11 mouse cellular contexts compared by ENCODE assay signal in the genomic region with DNA sequence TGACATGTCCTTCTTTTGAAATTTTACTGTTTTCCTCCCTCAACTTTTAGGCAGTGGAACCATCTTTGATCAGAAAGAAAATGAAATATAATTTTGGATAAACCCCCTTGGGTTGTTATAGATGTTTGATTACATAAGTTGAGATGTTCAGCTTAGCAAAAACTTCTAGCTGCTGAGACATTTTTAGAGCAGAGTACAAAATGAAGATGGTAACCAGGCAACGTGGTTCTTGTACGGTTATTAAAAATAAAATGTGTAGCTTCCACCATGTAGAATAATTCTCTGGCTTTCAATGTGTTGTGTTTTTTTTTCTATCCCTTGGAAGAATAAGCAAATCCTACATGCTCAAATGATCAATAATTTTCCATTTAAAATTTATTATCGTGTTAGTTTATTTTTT.
"Had no signal": no experiment of that assay in that cellular context is flagged by ENCODE, and none has a peak within 500 bp of the region (broad histone marks: within the 10 kb centered on the region; RNA-seq: fewer than 3 reads in every experiment).

No protein-coding gene starts in this region.

- DNase-seq: kidney, adult 2 months; kidney, postnatal 25 days; liver, postnatal 0 days; lung, embryonic 14.5 days; right cerebral cortex, postnatal 25 days; thymus, adult 2 months; thymus, postnatal 14 days; thymus, postnatal 4 days had no signal

- ATAC-seq: intestine, postnatal 0 days; liver, postnatal 0 days; lung, postnatal 0 days; midbrain, embryonic 15.5 days had no signal
